Mouse (Mus musculus) intestine, postnatal 0 days (tissue): ENCODE data around the gene Gstm4. TPM values are rescaled to one million over a fixed set of nuclear protein-coding genes. Genes with fewer than 3 reads are reported as not detected.
"Not testable (repeated sequence)": the region's sequence is repeated elsewhere in the genome, so short reads cannot be mapped to it uniquely, and the experiment has no call there.

Source experiments
- ATAC-seq: fragments of 200-750 bp; cut with Nextera tagmentation; 2 replicates; pipeline ENCODE4 v1.8.0; 2017; ENCODE audit warnings: mild to moderate bottlenecking, moderate TSS enrichment, moderate library complexity
- H3K27ac ChIP-seq: fragments of 300-500 bp; sonication (generic); 2 replicates; pipeline ENCODE4 v1.5.1; 2014; ENCODE audit warnings: mild to moderate bottlenecking, low read depth, low read length, moderate library complexity
- H3K27me3 ChIP-seq: fragments of 300-500 bp; sonication (generic); replicated peaks from 2 replicates; pipeline ENCODE4 v1.6.1; 2014; ENCODE audit warnings: low read length, mixed read lengths; ENCODE audit not compliant: control insufficient read depth, insufficient read depth
- H3K36me3 ChIP-seq: fragments of 300-500 bp; sonication (generic); 2 replicates; pipeline ENCODE4 v1.6.1; 2014; ENCODE audit warnings: mild to moderate bottlenecking, moderate library complexity; ENCODE audit not compliant: control insufficient read depth, insufficient read depth
- H3K4me1 ChIP-seq: fragments of 300-500 bp; sonication (generic); replicated peaks from 2 replicates; pipeline ENCODE4 v1.6.1; 2014; ENCODE audit warnings: antibody characterized with exemption, low read length, mixed read lengths; ENCODE audit not compliant: control insufficient read depth, insufficient read depth
- H3K4me2 ChIP-seq: fragments of 300-500 bp; sonication (generic); replicated peaks from 2 replicates; pipeline ENCODE4 v1.6.1; 2014; ENCODE audit warnings: low read depth, mild to moderate bottlenecking, moderate library complexity
- H3K4me3 ChIP-seq: fragments of 300-500 bp; sonication (generic); 2 replicates; pipeline ENCODE4 v1.5.1; 2014; ENCODE audit warnings: low read depth, low read length
- H3K9ac ChIP-seq: fragments of 300-500 bp; sonication (generic); 2 replicates; pipeline ENCODE4 v1.6.1; 2014; ENCODE audit warnings: mild to moderate bottlenecking, low read depth, low read length
- H3K9me3 ChIP-seq: fragments of 300-500 bp; sonication (generic); 2 replicates; pipeline ENCODE4 v1.6.1; 2016; ENCODE audit warnings: mixed run types; ENCODE audit not compliant: control insufficient read depth
- CTCF ChIP-seq: sonication (generic); IDR thresholded peaks from 2 replicates; pipeline ENCODE4 v1.5.1; 2016; ENCODE audit warnings: low read depth, mild to moderate bottlenecking, control low read depth, antibody characterized with exemption, moderate library complexity
- WGBS: fragments of 180-500 bp; shearing (Covaris S2); extraction: QIAGEN DNeasy Blood & Tissue Kit; methylation state at CpG from one replicate; pipeline ENCODE4 v1.1.7; 2014; 5-methylcytosine and 5-hydroxymethylcytosine counted together
- polyA plus RNA-seq: library from polyadenylated mRNA; unstranded; fragments of >200 nt; fragmentation: Nextera tagmentation; extraction: Ambion mirVana; gene quantifications from 2 replicates; pipeline ENCODE4 v1.2.1, GENCODE M21; 2015

Gene Gstm4
- polyA plus RNA-seq, 1 experiment from 2014 or later: 30.5 TPM

GRCm38 (mm10) chr3:108022650-108023049, 22.0 kb downstream of the Gstm4 start:
- Histone ChIP-seq H3K9ac (no peak overlapping the region), H3K4me3 (no peak overlapping the region), H3K9me3 (no peaks in the 10 kb centered on the region), H3K27ac (no peak overlapping the region), H3K4me2 (no peak overlapping the region), H3K4me1 (0 out of 2 replicates have a peak, but pooled peaks cover 12% of the 10 kb centered on the region), H3K27me3 (no peaks in the 10 kb centered on the region), H3K36me3 (no peaks in the 10 kb centered on the region)
- TF ChIP-seq CTCF: no peak
- ATAC-seq: no peak
- WGBS: 41% methylated on average over 6 of the region's 6 CpGs

GRCm38 (mm10) chr3:108020351-108021022, 24.2 kb downstream of the Gstm4 start:
- not testable (repeated sequence) for ATAC-seq, H3K27me3 ChIP-seq, H3K9ac ChIP-seq, H3K27ac ChIP-seq, H3K4me2 ChIP-seq, H3K4me3 ChIP-seq, H3K9me3 ChIP-seq, H3K36me3 ChIP-seq
- H3K4me1 ChIP-seq: 0 out of 2 replicates have a peak, but pooled peaks cover 12% of the 10 kb centered on the region
- 82% methylated on average over 11 of the region's 11 CpGs for WGBS

GRCm38 (mm10) chr3:108019226-108019625, 25.5 kb downstream of the Gstm4 start:
- not testable (repeated sequence) for H3K9me3 ChIP-seq, H3K4me1 ChIP-seq, H3K4me2 ChIP-seq, H3K36me3 ChIP-seq, H3K27me3 ChIP-seq, H3K4me3 ChIP-seq, H3K27ac ChIP-seq, ATAC-seq, H3K9ac ChIP-seq
- WGBS: 81% methylated on average over 3 of the region's 3 CpGs

GRCm38 (mm10) chr3:108018190-108018820, 26.4 kb downstream of the Gstm4 start:
- no peaks in the 10 kb centered on the region for H3K9me3 ChIP-seq
- H3K9ac ChIP-seq: peak overlapping the region; percentile 42; the same call in 1 of the 2 replicates
- no peak for TF ChIP-seq CTCF
- 0 out of 2 replicates have a peak, but pooled peaks cover 5% of the 10 kb centered on the region for H3K4me1 ChIP-seq
- no peaks in the 10 kb centered on the region for H3K27me3 ChIP-seq
- peak overlapping the region; percentile 87 for H3K27ac ChIP-seq
- 19% methylated on average over 14 of the region's 14 CpGs for WGBS
- no peaks in the 10 kb centered on the region for H3K36me3 ChIP-seq
- H3K4me2 ChIP-seq: peak overlapping the region; percentile 79
- peak overlapping the region; percentile 43 for H3K4me3 ChIP-seq
- ATAC-seq: 0 out of 2 replicates have a peak, but pooled peaks have one; percentile 2

GRCm38 (mm10) chr3:108017473-108018189, 27.1 kb downstream of the Gstm4 start, which contains the start of gene Gstm1:
Gstm1 (minus strand) TSS chr3:108017973.
- Histone ChIP-seq H3K36me3 (no peaks in the 10 kb centered on the region), H3K9me3 (no peaks in the 10 kb centered on the region), H3K27me3 (no peaks in the 10 kb centered on the region), H3K27ac (peak within 1 kb of the TSS; percentile 87), H3K4me2 (peak within 1 kb of the TSS; percentile 79), H3K9ac (peak within 1 kb of the TSS; percentile 50), H3K4me1 (0 out of 2 replicates have a peak, but pooled peaks cover 5% of the 10 kb centered on the region), H3K4me3 (peak within 1 kb of the TSS; percentile 43)
- TF ChIP-seq CTCF: peak; percentile 96
- WGBS: under 1% methylated on average over 31 of the region's 31 CpGs
- ATAC-seq: peak; percentile 92

GRCm38 (mm10) chr3:108016468-108016867, 28.2 kb downstream of the Gstm4 start:
- not testable (repeated sequence) for ATAC-seq, H3K9me3 ChIP-seq, H3K27ac ChIP-seq, H3K27me3 ChIP-seq, H3K36me3 ChIP-seq, H3K9ac ChIP-seq, H3K4me3 ChIP-seq, H3K4me1 ChIP-seq
- WGBS: 90% methylated on average over 5 of the region's 5 CpGs
- peak overlapping the region; percentile 79; the same call in 1 of the 2 replicates for H3K4me2 ChIP-seq
